Mouse (Mus musculus): Measurements from ENCODE around the gene Acta1. TPM values are rescaled to one million over a fixed set of nuclear protein-coding genes. Genes with fewer than 3 reads are reported as not detected.

Gene Acta1
- total and polyA plus RNA-seq, 2 experiments from 2014 or later: 149 to 491 TPM

- ATAC-seq (ENCODE audit: insufficient read depth, low read depth): no peak
- Histone ChIP-seq H3K27ac (ENCODE audit: low read depth) (no peak overlapping the region), H3K27me3 (ENCODE audit: control insufficient read depth, insufficient read depth, low read length) (no peaks in the 10 kb centered on the region), H3K4me1 (ENCODE audit: control insufficient read depth, insufficient read depth) (no peaks in the 10 kb centered on the region), H3K9ac (replicated peaks; ENCODE audit: low read depth, low read length) (no peak overlapping the region), H3K9me3 (replicated peaks; ENCODE audit: control insufficient read depth, low read length) (no peaks in the 10 kb centered on the region), H3K36me3 (replicated peaks; ENCODE audit: control insufficient read depth, insufficient read depth, low read length) (peaks cover 86% of the 10 kb centered on the region), H3K4me2 (ENCODE audit: low read depth, low read length) (no peak overlapping the region), H3K4me3 (ENCODE audit: low read depth, low read length) (no peak overlapping the region)
- no peak for DNase-seq (ENCODE audit: low spot score)
- TF ChIP-seq EP300 (IDR thresholded peaks at IDR 0.05; ENCODE audit: low read depth): no peak
- TF ChIP-seq CTCF (IDR thresholded peaks at IDR 0.05; ENCODE audit: low read depth): no peak
- 89% methylated on average over 6 of the region's 6 CpGs for WGBS
Measured at GRCm38 (mm10) chr8:123907604-123908003, 13.1 kb upstream of the Acta1 start.

- Histone ChIP-seq H3K27me3 (ENCODE audit: control insufficient read depth, insufficient read depth, low read length) (no peaks in the 10 kb centered on the region), H3K4me3 (ENCODE audit: low read depth, low read length) (no peak overlapping the region), H3K4me2 (ENCODE audit: low read depth, low read length) (no peak overlapping the region), H3K36me3 (replicated peaks; ENCODE audit: control insufficient read depth, insufficient read depth, low read length) (peaks cover 76% of the 10 kb centered on the region), H3K4me1 (ENCODE audit: control insufficient read depth, insufficient read depth) (no peaks in the 10 kb centered on the region), H3K27ac (ENCODE audit: low read depth) (no peak overlapping the region), H3K9ac (replicated peaks; ENCODE audit: low read depth, low read length) (no peak overlapping the region), H3K9me3 (replicated peaks; ENCODE audit: control insufficient read depth, low read length) (no peaks in the 10 kb centered on the region)
- DNase-seq (ENCODE audit: low spot score) (no peak), ATAC-seq (ENCODE audit: insufficient read depth, low read depth) (no peak)
- 76% methylated on average over 7 of the region's 7 CpGs for WGBS
- TF ChIP-seq CTCF (IDR thresholded peaks at IDR 0.05; ENCODE audit: low read depth): no peak
- TF ChIP-seq EP300 (IDR thresholded peaks at IDR 0.05; ENCODE audit: low read depth): no peak
Measured at GRCm38 (mm10) chr8:123902653-123903052, 8.1 kb upstream of the Acta1 start.

GRCm38 (mm10) chr8:123899366-123899765 lies 4.8 kb upstream of the Acta1 start:
- H3K9me3 ChIP-seq (replicated peaks; ENCODE audit: control insufficient read depth, low read length): no peaks in the 10 kb centered on the region
- 83% methylated on average over 7 of the region's 7 CpGs for WGBS
- no peak overlapping the region for H3K4me3 ChIP-seq (ENCODE audit: low read depth, low read length)
- H3K36me3 ChIP-seq (replicated peaks; ENCODE audit: control insufficient read depth, insufficient read depth, low read length): peaks cover 53% of the 10 kb centered on the region
- ATAC-seq (ENCODE audit: insufficient read depth, low read depth) (no peak), DNase-seq (ENCODE audit: low spot score) (no peak)
- H3K27ac ChIP-seq (ENCODE audit: low read depth): no peak overlapping the region
- H3K4me1 ChIP-seq (ENCODE audit: control insufficient read depth, insufficient read depth): no peaks in the 10 kb centered on the region
- TF ChIP-seq CTCF (IDR thresholded peaks at IDR 0.05; ENCODE audit: low read depth) (no peak), EP300 (IDR thresholded peaks at IDR 0.05; ENCODE audit: low read depth) (no peak)
- H3K27me3 ChIP-seq (ENCODE audit: control insufficient read depth, insufficient read depth, low read length): peaks cover 10% of the 10 kb centered on the region; the same call in 1 of the 2 replicates
- H3K4me2 ChIP-seq (ENCODE audit: low read depth, low read length): no peak overlapping the region
- no peak overlapping the region for H3K9ac ChIP-seq (replicated peaks; ENCODE audit: low read depth, low read length)

- Histone ChIP-seq H3K36me3 (replicated peaks; ENCODE audit: control insufficient read depth, insufficient read depth, low read length) (peaks cover 45% of the 10 kb centered on the region), H3K4me1 (ENCODE audit: control insufficient read depth, insufficient read depth) (no peaks in the 10 kb centered on the region), H3K27ac (ENCODE audit: low read depth) (no peak overlapping the region), H3K9ac (replicated peaks; ENCODE audit: low read depth, low read length) (no peak overlapping the region), H3K4me2 (ENCODE audit: low read depth, low read length) (no peak overlapping the region), H3K9me3 (replicated peaks; ENCODE audit: control insufficient read depth, low read length) (no peaks in the 10 kb centered on the region), H3K27me3 (ENCODE audit: control insufficient read depth, insufficient read depth, low read length) (peaks cover 17% of the 10 kb centered on the region; the same call in 1 of the 2 replicates), H3K4me3 (ENCODE audit: low read depth, low read length) (no peak overlapping the region)
- TF ChIP-seq CTCF (IDR thresholded peaks at IDR 0.05; ENCODE audit: low read depth) (no peak), EP300 (IDR thresholded peaks at IDR 0.05; ENCODE audit: low read depth) (no peak)
- 86% methylated on average over 5 of the region's 5 CpGs for WGBS
- DNase-seq (ENCODE audit: low spot score): no peak
- no peak for ATAC-seq (ENCODE audit: insufficient read depth, low read depth)
Measured at GRCm38 (mm10) chr8:123898576-123898975, 4.0 kb upstream of the Acta1 start.

GRCm38 (mm10) chr8:123896774-123897173 lies 2.2 kb upstream of the Acta1 start:
- 53% methylated on average over 10 of the region's 10 CpGs for WGBS
- H3K27me3 ChIP-seq (ENCODE audit: control insufficient read depth, insufficient read depth, low read length): peaks cover 34% of the 10 kb centered on the region
- H3K4me3 ChIP-seq (ENCODE audit: low read depth, low read length): no peak overlapping the region
- H3K9ac ChIP-seq (replicated peaks; ENCODE audit: low read depth, low read length): no peak overlapping the region
- TF ChIP-seq EP300 (IDR thresholded peaks at IDR 0.05; ENCODE audit: low read depth): no peak
- no peak for TF ChIP-seq CTCF (IDR thresholded peaks at IDR 0.05; ENCODE audit: low read depth)
- no peak for DNase-seq (ENCODE audit: low spot score)
- no peak overlapping the region for H3K27ac ChIP-seq (ENCODE audit: low read depth)
- no peak for ATAC-seq (ENCODE audit: insufficient read depth, low read depth)
- H3K4me2 ChIP-seq (ENCODE audit: low read depth, low read length): no peak overlapping the region
- peaks cover 27% of the 10 kb centered on the region for H3K36me3 ChIP-seq (replicated peaks; ENCODE audit: control insufficient read depth, insufficient read depth, low read length)
- no peaks in the 10 kb centered on the region for H3K4me1 ChIP-seq (ENCODE audit: control insufficient read depth, insufficient read depth)
- H3K9me3 ChIP-seq (replicated peaks; ENCODE audit: control insufficient read depth, low read length): no peaks in the 10 kb centered on the region

GRCm38 (mm10) chr8:123896366-123896761 lies 1.8 kb upstream of the Acta1 start:
- WGBS: 60% methylated on average over 14 of the region's 14 CpGs
- no peaks in the 10 kb centered on the region for H3K4me1 ChIP-seq (ENCODE audit: control insufficient read depth, insufficient read depth)
- peaks cover 23% of the 10 kb centered on the region for H3K36me3 ChIP-seq (replicated peaks; ENCODE audit: control insufficient read depth, insufficient read depth, low read length)
- H3K27ac ChIP-seq (ENCODE audit: low read depth): no peak overlapping the region
- TF ChIP-seq EP300 (IDR thresholded peaks at IDR 0.05; ENCODE audit: low read depth) (no peak), CTCF (IDR thresholded peaks at IDR 0.05; ENCODE audit: low read depth) (no peak)
- H3K9ac ChIP-seq (replicated peaks; ENCODE audit: low read depth, low read length): no peak overlapping the region
- H3K27me3 ChIP-seq (ENCODE audit: control insufficient read depth, insufficient read depth, low read length): peaks cover 39% of the 10 kb centered on the region
- no peak for ATAC-seq (ENCODE audit: insufficient read depth, low read depth)
- no peak for DNase-seq (ENCODE audit: low spot score)
- no peak overlapping the region for H3K4me3 ChIP-seq (ENCODE audit: low read depth, low read length)
- H3K4me2 ChIP-seq (ENCODE audit: low read depth, low read length): no peak overlapping the region
- no peaks in the 10 kb centered on the region for H3K9me3 ChIP-seq (replicated peaks; ENCODE audit: control insufficient read depth, low read length)

All from heart, postnatal 0 days (tissue).